Mouse (Mus musculus): ENCODE measurements around the gene Rsph14.

The Rsph14 gene

DNA sequence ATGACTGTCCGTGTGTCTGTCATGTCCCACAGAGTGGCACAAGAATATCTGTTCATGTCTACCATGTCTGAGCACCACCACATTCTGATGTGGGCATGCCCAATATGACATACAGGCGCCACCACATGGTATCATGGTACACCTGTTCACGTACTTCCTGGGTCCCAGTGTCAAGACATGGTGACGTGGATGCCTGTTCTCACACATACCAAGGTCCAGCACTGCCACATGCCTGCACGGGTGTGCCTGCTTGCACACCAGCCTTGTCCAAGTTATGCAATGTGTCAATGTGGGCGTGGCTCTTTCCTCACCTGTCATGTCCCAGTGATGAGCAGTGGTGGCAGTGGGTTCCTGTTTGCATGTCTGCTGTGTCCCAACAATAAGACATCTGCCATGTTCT is 99.9 kb downstream of the Rsph14 start:
- no peak for DNase-seq (ENCODE audit: low spot score)

DNA sequence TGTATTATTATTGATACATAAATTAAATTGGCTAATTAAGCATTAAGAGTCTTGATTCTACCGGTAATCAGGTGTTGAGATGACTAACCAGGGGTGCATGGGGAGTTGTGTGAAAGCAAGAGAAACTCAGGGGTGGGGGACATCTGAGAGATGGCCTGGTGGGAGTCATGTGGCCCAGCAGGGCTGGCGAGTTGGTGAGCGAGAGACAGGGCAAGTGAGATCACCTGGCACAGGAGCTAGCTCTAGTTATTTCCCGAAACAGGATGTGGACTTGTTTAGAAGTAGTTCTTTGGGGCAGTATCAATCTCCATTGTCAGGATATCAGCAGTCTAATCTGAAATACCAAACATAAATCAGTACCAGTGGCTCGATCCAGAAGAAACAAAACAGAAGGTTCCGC is 100.8 kb downstream of the Rsph14 start:
- no peak for DNase-seq (ENCODE audit: low spot score)

DNA sequence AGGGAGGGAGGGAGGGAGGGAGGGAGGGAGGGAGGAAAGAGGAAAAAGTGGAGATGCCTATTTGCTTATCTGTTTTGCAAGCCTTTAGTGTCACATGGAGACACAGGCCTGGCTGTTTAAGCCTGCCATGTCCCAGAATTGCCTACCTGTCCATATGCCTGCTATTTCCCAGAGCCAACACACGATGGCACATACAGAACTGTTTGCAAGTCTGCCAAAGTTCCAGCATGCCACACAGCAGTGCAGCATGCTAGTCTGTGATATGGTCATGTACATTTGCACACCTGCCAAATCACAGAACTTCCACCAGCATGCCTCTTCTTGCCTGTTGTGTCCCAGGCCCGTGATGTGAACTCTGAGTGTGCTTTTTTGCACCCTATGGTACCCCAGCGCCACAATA is 101.8 kb downstream of the Rsph14 start:
- no peak for DNase-seq (ENCODE audit: low spot score)

DNA sequence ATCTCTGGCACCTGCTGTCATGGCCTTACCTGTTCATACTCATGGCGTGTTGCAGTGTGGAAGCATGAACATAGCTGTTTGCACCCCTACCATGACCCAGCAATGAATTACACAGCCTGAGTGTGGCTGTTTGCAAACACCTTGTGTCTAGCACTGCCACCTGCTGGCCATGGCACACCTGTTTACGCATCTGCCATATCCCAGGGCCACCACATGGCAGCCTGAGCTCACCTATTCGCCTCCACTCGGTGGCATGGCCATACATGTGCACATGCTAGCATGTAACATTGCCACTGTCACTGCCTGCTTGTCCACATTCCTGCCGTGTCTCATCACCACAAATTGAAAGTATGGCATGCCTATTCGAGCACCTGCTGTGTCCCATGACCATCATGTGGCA is 102.8 kb downstream of the Rsph14 start:
- DNase-seq (ENCODE audit: low spot score), result no peak

DNA sequence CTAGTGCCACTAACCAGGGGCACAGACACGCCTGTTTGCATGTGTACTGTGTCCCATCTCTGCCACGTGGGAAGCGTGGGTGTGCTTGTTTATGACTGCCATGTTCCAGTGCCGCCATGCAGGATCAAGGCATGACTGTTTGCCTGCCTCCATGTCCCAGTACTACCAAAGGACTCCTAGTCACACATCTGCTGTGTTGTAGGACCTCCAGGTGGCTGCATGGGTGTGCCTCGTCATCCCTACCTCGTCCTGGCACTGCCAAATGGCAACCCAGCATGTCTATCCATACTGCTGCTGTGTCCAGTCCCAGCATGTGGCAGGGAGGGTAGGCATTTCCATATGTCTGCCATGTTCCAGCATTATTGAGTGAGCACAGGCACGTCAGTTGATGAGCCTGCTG is 104.1 kb downstream of the Rsph14 start:
- DNase-seq (ENCODE audit: low spot score), result no peak

DNA sequence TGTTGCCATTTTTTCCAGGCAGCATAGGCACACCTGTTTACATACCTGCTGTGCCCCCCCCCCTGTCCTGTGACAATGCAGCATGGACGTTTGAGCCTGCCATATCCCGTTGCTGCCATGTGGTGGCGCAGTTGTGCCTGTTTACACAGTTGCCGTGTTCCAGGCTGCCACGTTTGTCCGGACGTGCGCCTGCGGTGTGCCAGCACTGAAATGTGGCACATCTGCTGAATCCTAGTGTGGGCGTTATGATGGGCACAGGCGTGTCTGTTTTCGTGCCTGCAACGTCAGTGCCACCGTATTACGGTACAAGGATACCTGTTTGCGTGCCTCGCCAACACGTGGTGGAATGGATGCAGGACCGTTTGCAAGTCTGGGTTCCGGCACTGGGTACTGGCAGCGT is 107.1 kb downstream of the Rsph14 start:
- peak; percentile 42 for DNase-seq (ENCODE audit: low spot score)

DNA sequence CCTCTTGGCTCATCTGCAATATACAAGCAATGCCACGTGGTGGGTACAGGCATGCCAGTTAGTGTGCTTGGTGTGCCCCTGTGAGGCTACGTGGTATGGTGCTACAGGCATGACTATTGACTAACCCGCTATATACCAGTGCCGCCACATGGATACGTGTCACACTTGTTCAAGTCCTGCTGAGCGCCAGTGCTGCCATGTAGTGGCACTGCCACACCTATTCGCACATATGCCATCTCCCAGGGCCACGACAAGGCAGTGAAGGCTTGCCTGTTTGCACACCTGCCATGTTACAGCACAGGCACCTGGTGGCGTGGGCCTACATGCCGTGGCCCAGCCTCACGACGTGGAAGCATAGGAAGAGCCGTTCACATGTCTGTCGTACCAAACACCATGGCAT is 108.1 kb downstream of the Rsph14 start:
- DNase-seq (ENCODE audit: low spot score), result no peak

DNA sequence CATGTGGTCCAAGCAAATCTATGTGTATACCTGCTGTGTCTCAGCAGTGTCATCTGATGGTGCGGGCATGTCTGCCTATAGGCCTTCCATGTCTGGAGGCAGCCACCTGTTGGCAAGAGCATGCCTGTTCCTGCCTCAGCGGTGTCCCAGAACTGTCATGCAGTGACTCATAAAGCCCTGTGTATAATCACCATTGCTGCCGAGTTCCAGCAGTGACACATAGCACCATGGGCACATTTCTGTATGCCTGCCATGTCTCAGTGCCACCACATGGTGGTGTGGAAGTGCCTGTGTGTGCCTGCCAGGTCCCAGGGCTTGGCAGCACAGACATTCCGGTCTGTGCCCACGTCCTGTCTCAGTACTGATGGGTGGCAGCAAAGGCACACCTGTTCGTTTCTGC is 109.6 kb downstream of the Rsph14 start:
- DNase-seq (ENCODE audit: low spot score), result no peak

DNA sequence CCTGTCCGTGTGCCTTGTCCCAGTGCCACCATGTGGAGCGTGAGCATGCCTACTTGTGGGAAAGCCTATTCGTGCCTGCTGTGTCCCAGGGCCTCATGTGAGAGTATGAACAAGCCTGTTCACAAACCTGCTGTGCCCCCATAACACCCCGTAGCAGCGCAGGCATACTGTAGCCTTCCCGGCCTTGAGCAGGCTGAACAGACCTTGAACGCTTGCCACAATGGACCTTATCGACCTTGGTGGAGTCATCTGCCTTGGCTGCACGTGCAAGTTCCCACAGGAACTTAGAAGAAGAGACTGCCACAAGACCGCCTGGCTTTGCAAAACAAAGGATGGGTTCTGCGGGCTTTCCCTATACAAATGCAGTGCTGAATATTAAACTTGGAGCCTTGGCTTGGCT is 110.8 kb downstream of the Rsph14 start:
- peak; percentile 64 for DNase-seq (ENCODE audit: low spot score)

DNA sequence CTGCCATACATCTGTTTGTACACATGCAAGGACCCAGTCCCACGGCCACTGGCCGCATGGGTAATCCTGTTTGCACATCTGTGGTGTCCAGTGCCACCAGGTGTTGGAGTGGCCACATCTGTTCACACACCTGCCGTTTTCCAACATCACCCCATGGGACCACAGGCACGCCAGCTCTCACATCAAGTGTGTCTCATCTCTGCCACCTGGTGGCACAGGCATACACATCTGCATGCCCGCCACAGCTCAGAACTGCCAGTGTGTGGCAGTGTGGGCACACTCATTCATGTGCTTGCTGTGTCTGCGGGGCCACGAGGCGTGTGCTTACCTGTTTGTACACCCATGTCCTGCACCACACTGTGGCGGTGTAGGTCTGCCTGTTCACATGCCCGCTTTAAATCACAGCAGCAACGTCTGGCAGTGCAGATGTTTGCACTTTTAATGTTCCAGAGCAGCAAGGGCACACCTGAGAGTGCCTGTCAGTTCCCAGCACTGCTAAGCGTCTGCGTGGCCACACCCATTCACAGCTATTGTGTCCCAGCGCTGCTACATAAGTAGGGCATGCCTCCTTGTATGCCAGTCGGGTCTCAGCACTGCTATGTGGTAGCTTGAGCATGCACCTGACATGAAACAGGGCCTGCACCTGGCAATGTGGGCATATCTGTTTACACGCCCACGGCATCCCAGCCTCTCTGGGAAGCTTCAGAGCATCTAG is 111.4 kb downstream of the Rsph14 start:
- no peak for DNase-seq (ENCODE audit: low spot score)

DNA sequence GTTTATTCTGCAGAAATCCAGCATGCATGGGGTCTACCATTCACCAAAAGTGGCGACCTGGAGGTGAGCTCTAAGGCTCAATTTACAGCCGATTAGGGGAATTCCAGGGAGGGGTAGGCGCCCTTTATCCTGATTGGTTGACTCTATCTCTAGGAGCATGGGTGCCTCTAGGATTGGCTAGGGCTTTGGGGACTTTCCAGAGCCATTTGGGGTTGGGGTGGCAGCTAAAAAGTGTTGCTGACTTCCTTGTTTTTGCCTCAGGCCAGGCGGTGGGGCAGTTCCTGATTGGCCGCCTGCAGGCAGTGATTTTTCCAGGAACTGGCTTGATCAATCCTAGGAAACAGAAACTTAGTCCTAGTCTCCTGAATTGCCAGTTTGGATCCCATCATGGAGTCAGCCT is 113.1 kb downstream of the Rsph14 start:
- no peak for DNase-seq (ENCODE audit: low spot score)

DNA sequence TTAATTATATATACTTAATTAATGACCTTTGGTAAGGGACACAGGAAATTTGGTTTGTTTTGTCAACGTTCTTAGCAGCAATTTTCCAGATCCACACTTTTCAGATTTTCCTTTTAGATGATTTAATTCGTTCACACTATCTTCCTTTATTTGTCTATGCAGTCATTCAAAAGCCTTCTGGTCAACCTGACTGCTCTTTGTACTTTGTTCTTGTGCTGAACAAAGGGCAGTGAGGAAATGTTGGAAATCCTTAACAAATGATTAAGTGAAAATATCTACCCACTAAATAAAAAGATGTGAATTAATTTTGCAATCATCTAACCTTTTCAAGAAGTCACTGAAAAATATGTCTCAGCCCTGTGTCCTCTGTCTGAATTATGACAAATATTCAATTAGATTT is 124.0 kb downstream of the Rsph14 start:
- DNase-seq (ENCODE audit: low spot score), result no peak

All from testis, postnatal 14 days (tissue).